Mouse (Mus musculus) heart, embryonic 11.5 days (tissue): ENCODE measurements around the gene Mctp1. TPM values are rescaled to one million over a fixed set of nuclear protein-coding genes. Genes with fewer than 3 reads are reported as not detected.
"Not testable (repeated sequence)": the region's sequence is repeated elsewhere in the genome, so short reads cannot be mapped to it uniquely, and the experiment has no call there.

Experiments
- ATAC-seq: fragments of 200-750 bp; cut with Nextera tagmentation; replicated peaks from 2 replicates; pipeline ENCODE4 v1.8.0; 2017; ENCODE audit warnings: moderate library complexity; ENCODE audit not compliant: insufficient number of reproducible peaks, low FRiP score, low TSS enrichment
- H3K27ac ChIP-seq: fragments of 300-500 bp; sonication (generic); 2 replicates; pipeline ENCODE4 v1.5.1; 2014; ENCODE audit warnings: mild to moderate bottlenecking, low read depth, low read length
- H3K27me3 ChIP-seq: fragments of 300-500 bp; sonication (generic); 2 replicates; pipeline ENCODE4 v1.6.1; 2014; ENCODE audit warnings: mild to moderate bottlenecking, low read length, mixed read lengths; ENCODE audit not compliant: control insufficient read depth, insufficient read depth
- H3K36me3 ChIP-seq: fragments of 300-500 bp; sonication (generic); 2 replicates; pipeline ENCODE4 v1.6.1; 2014; ENCODE audit warnings: mild to moderate bottlenecking, low read length, moderate library complexity, mixed read lengths; ENCODE audit not compliant: control insufficient read depth, insufficient read depth
- H3K4me1 ChIP-seq: fragments of 300-500 bp; sonication (generic); 2 replicates; pipeline ENCODE4 v1.6.1; 2014; ENCODE audit warnings: low read length; ENCODE audit not compliant: control insufficient read depth, insufficient read depth
- H3K4me2 ChIP-seq: fragments of 300-500 bp; sonication (generic); 2 replicates; pipeline ENCODE4 v1.6.1; 2014; ENCODE audit warnings: mild to moderate bottlenecking, moderate library complexity
- H3K4me3 ChIP-seq: fragments of 300-500 bp; sonication (generic); 2 replicates; pipeline ENCODE4 v1.5.1; 2014; ENCODE audit warnings: low read depth, low read length
- H3K9ac ChIP-seq: fragments of 300-500 bp; sonication (generic); 2 replicates; pipeline ENCODE4 v1.6.1; 2014; ENCODE audit warnings: mild to moderate bottlenecking, low read depth, low read length, moderate library complexity
- H3K9me3 ChIP-seq: fragments of 300-500 bp; sonication (generic); replicated peaks from 2 replicates; pipeline ENCODE4 v1.6.1; 2016; ENCODE audit warnings: low read length; ENCODE audit not compliant: control insufficient read depth
- WGBS: fragments of 180-500 bp; shearing (Covaris S2); extraction: QIAGEN DNeasy Blood & Tissue Kit; methylation state at CpG from one replicate; pipeline ENCODE4 v1.1.7; 2014; ENCODE audit not compliant: insufficient replicate concordance; 5-methylcytosine and 5-hydroxymethylcytosine counted together
- polyA plus RNA-seq: library from polyadenylated mRNA; unstranded; fragments of >200 nt; fragmentation: Nextera tagmentation; extraction: Ambion mirVana; gene quantifications from 2 replicates; pipeline ENCODE4 v1.2.1, GENCODE M21; 2014

Gene Mctp1
- polyA plus RNA-seq, 1 experiment from 2014 or later = 0.37 TPM

DNA sequence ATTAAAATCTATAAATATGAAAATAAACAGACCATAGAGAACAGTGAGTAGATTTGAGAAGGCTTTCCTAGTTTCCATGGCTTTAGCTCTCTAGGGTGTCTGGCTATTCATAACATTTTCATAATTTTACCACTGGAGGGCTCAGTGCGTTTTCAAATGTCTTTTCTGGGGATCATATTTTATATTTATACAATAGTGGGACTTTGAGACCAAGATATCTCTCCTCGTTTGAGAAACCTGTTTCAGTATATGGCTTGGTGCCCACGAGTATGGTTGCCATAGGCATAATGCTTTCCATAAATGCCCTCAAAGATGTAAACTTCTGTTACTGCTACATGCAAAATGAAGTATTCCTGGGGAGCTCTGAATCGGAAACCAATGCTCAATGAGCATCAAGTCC, 49.1 kb downstream of the Mctp1 start:
- no peak overlapping the region for H3K4me3 ChIP-seq
- no peaks in the 10 kb centered on the region for H3K27me3 ChIP-seq
- H3K4me2 ChIP-seq = no peak overlapping the region
- H3K4me1 ChIP-seq = no peaks in the 10 kb centered on the region
- H3K27ac ChIP-seq = no peak overlapping the region
- no peak for ATAC-seq
- 73% methylated on average over 4 of the region's 4 CpGs for WGBS
- H3K9me3 ChIP-seq = no peaks in the 10 kb centered on the region
- no peaks in the 10 kb centered on the region for H3K36me3 ChIP-seq
- no peak overlapping the region for H3K9ac ChIP-seq

DNA sequence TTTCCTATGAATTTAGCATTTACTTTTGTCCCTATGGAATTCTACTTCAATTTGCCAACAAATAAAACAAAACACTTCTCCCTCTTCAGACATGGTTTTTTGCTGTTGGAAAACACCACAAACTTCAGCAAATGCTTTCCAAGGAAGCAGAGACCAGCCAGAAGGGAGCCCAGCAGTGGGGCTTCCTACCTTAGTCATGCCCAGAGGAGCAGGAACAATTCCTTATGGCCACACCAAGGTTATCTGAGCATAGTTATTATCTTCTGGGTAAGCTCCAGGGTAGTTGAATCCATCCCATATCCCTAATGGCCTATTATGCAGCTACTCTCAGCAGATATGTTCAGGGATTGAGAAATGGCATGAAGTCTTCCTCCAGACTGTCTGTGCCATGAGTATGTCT, 52.1 kb downstream of the Mctp1 start:
- Histone ChIP-seq H3K4me1 (no peaks in the 10 kb centered on the region), H3K4me2 (no peak overlapping the region), H3K27me3 (no peaks in the 10 kb centered on the region), H3K27ac (no peak overlapping the region), H3K9me3 (no peaks in the 10 kb centered on the region), H3K36me3 (no peaks in the 10 kb centered on the region), H3K4me3 (no peak overlapping the region), H3K9ac (no peak overlapping the region)
- ATAC-seq = no peak

DNA sequence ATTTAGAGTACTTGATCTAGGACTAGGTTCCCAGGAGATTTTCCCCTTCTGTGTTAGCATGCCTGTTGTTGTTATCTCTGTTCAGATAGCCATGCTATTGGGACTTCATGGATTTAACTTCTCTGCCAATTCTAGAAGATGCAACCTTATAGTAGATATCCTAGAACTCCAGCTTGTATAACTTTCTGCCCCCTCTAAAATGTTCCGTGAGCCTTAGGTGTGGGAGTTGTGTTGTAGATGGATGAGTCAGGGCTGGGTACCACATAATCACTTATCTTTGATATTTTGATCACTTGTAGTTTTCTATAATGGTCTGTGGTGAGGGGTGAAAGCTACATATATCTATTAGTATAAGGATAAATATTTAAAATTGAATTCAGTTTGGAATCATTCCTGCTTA, 54.4 kb downstream of the Mctp1 start:
- Histone ChIP-seq H3K27ac (no peak overlapping the region), H3K9me3 (no peaks in the 10 kb centered on the region), H3K27me3 (no peaks in the 10 kb centered on the region), H3K4me2 (no peak overlapping the region), H3K9ac (no peak overlapping the region), H3K4me3 (no peak overlapping the region), H3K36me3 (no peaks in the 10 kb centered on the region), H3K4me1 (no peaks in the 10 kb centered on the region)
- WGBS = 89% methylated on average over 1 of the region's 1 CpGs
- ATAC-seq = no peak

GRCm38 (mm10) chr13:76446059-76446458, 61.7 kb downstream of the Mctp1 start:
- Histone ChIP-seq H3K4me1 (no peaks in the 10 kb centered on the region), H3K36me3 (no peaks in the 10 kb centered on the region), H3K27me3 (no peaks in the 10 kb centered on the region), H3K9me3 (no peaks in the 10 kb centered on the region), H3K4me3 (no peak overlapping the region), H3K4me2 (no peak overlapping the region), H3K27ac (no peak overlapping the region), H3K9ac (no peak overlapping the region)
- ATAC-seq = no peak
- 71% methylated on average over 1 of the region's 1 CpGs for WGBS

GRCm38 (mm10) chr13:76447528-76447927, 63.2 kb downstream of the Mctp1 start:
- Histone ChIP-seq H3K36me3 (no peaks in the 10 kb centered on the region), H3K9ac (no peak overlapping the region), H3K27me3 (no peaks in the 10 kb centered on the region), H3K4me2 (no peak overlapping the region), H3K9me3 (no peaks in the 10 kb centered on the region), H3K4me3 (no peak overlapping the region), H3K4me1 (no peaks in the 10 kb centered on the region), H3K27ac (no peak overlapping the region)
- WGBS = 70% methylated on average over 1 of the region's 1 CpGs
- no peak for ATAC-seq

DNA sequence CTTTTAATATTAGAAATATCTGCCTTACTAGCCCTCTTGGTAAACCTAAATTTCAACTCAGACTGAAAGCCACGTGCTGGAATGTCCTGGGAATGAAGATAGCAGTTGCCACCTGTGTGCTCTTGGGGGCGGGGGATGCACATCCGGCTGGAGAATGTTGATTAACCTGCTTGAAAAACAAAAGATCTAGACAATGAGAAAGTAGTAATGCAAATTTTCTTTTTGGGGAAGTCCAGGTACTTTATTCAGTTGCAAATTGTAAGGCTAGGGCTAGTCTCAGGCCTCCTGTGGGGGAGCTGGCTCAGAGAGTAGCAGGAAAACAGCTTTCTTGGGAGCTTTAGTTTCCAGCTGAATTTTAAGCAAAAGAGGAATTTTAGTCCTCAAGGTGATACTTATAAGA, 67.2 kb downstream of the Mctp1 start:
- not testable (repeated sequence) for H3K9ac ChIP-seq, ATAC-seq, H3K4me1 ChIP-seq, H3K9me3 ChIP-seq, H3K4me3 ChIP-seq, H3K27ac ChIP-seq, H3K27me3 ChIP-seq, H3K36me3 ChIP-seq, H3K4me2 ChIP-seq
- WGBS = 75% methylated on average over 3 of the region's 3 CpGs

GRCm38 (mm10) chr13:76481601-76482000, 97.3 kb downstream of the Mctp1 start:
- Histone ChIP-seq H3K27ac (no peak overlapping the region), H3K4me1 (0 out of 2 replicates have a peak, but pooled peaks cover 2% of the 10 kb centered on the region), H3K4me2 (no peak overlapping the region), H3K9ac (no peak overlapping the region), H3K9me3 (no peaks in the 10 kb centered on the region), H3K27me3 (no peaks in the 10 kb centered on the region), H3K36me3 (no peaks in the 10 kb centered on the region), H3K4me3 (no peak overlapping the region)
- no peak for ATAC-seq

- no peaks in the 10 kb centered on the region for H3K27me3 ChIP-seq
- H3K4me3 ChIP-seq = no peak overlapping the region
- 0 out of 2 replicates have a peak, but pooled peaks cover 2% of the 10 kb centered on the region for H3K4me1 ChIP-seq
- 75% methylated on average over 2 of the region's 2 CpGs for WGBS
- ATAC-seq = no peak
- no peaks in the 10 kb centered on the region for H3K36me3 ChIP-seq
- no peak overlapping the region for H3K4me2 ChIP-seq
- H3K27ac ChIP-seq = no peak overlapping the region
- no peak overlapping the region for H3K9ac ChIP-seq
- H3K9me3 ChIP-seq = no peaks in the 10 kb centered on the region
These were observed 98.7 kb downstream of the Mctp1 start for GRCm38 (mm10) chr13:76482998-76483397.

- WGBS = 7% methylated on average over 2 of the region's 2 CpGs
- Histone ChIP-seq H3K36me3 (no peaks in the 10 kb centered on the region), H3K27ac (no peak overlapping the region), H3K4me3 (no peak overlapping the region), H3K4me2 (no peak overlapping the region), H3K27me3 (no peaks in the 10 kb centered on the region), H3K9ac (no peak overlapping the region), H3K9me3 (no peaks in the 10 kb centered on the region), H3K4me1 (0 out of 2 replicates have a peak, but pooled peaks cover 2% of the 10 kb centered on the region)
- peak; percentile 71; the same call in 1 of the 2 replicates for ATAC-seq
These were observed 99.9 kb downstream of the Mctp1 start for GRCm38 (mm10) chr13:76484086-76484709.
